Mouse (Mus musculus): ENCODE results near the gene Nup210l. TPM values are rescaled to one million over a fixed set of nuclear protein-coding genes. Genes with fewer than 3 reads are reported as not detected.
"Not testable (repeated sequence)": the region's sequence is repeated elsewhere in the genome, so short reads cannot be mapped to it uniquely, and the experiment has no call there.

The Nup210l gene
- polyA plus RNA-seq, 1 experiment: 0.38 TPM

DNA sequence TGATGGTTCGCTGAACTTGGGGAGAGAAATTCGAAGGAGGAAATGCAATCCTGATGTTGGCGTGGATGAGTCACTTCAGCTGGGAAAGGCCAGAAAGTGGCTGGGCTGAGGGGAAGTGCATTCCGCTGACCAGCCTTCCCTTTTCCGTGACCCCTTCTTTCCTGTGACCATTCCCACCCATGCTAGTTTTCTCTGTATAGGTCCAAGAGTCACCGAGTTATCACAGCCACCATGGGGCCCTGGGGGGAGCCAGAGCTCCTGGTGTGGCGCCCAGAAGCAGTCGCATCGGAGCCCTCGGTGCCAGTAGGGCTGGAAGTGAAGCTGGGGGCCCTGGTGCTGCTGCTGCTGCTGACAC lies 144.8 kb downstream of the Nup210l start:
- peak overlapping the region; percentile 66 for H3K4me3 ChIP-seq (ENCODE audit: insufficient read depth, low read length)
- H3K4me1 ChIP-seq (ENCODE audit: control insufficient read depth, insufficient read depth, low read length): peaks cover 2% of the 10 kb centered on the region
- H3K27ac ChIP-seq (ENCODE audit: insufficient read depth, low read length): peak overlapping the region; percentile 76; the same call in 1 of the 2 replicates
- TF ChIP-seq CTCF (IDR thresholded peaks at IDR 0.05; ENCODE audit: extremely low read depth, insufficient read depth, low read length): no peak
- no peak for TF ChIP-seq POLR2A (IDR thresholded peaks at IDR 0.05; ENCODE audit: extremely low read depth, insufficient read depth, low read length)

- TF ChIP-seq POLR2A (IDR thresholded peaks at IDR 0.05; ENCODE audit: extremely low read depth, insufficient read depth, low read length): no peak
- TF ChIP-seq CTCF (IDR thresholded peaks at IDR 0.05; ENCODE audit: extremely low read depth, insufficient read depth, low read length): no peak
- Histone ChIP-seq H3K27ac (ENCODE audit: insufficient read depth, low read length) (no peak overlapping the region), H3K4me3 (ENCODE audit: insufficient read depth, low read length) (no peak overlapping the region), H3K4me1 (ENCODE audit: control insufficient read depth, insufficient read depth, low read length) (peaks cover 5% of the 10 kb centered on the region)
These were observed 146.9 kb downstream of the Nup210l start for GRCm38 (mm10) chr3:90250791-90251190.

DNA sequence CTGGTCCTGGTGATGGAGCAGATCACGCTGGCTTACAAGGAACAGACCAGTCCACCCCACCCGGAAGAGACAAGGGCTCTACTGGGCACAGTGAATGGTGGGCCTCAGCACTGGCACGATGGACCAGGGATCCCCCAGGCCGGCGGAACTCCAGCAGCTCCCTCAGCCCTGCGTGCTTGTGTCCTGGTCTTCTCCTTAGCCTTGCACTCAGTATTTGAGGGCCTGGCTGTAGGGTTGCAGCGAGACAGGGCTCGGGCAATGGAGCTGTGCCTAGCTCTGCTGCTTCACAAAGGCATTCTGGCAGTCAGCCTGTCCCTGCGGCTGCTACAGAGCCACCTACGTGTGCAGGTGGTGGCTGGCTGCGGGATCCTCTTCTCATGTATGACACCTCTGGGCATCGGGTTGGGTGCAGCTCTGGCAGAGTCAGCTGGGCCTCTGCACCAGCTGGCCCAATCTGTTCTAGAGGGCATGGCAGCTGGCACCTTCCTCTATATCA lies 147.8 kb downstream of the Nup210l start:
- H3K27ac ChIP-seq (ENCODE audit: insufficient read depth, low read length): not testable (repeated sequence)

GRCm38 (mm10) chr3:90252659-90253058 lies 148.7 kb downstream of the Nup210l start:
- H3K4me1 ChIP-seq (ENCODE audit: control insufficient read depth, insufficient read depth, low read length); H3K27ac ChIP-seq (ENCODE audit: insufficient read depth, low read length); H3K4me3 ChIP-seq (ENCODE audit: insufficient read depth, low read length): not testable (repeated sequence)

More for the DNA sequence above, 147.8 kb downstream of the Nup210l start:
- not testable (repeated sequence) for H3K4me1 ChIP-seq (ENCODE audit: control insufficient read depth, insufficient read depth, low read length); H3K4me3 ChIP-seq (ENCODE audit: insufficient read depth, low read length)

DNA sequence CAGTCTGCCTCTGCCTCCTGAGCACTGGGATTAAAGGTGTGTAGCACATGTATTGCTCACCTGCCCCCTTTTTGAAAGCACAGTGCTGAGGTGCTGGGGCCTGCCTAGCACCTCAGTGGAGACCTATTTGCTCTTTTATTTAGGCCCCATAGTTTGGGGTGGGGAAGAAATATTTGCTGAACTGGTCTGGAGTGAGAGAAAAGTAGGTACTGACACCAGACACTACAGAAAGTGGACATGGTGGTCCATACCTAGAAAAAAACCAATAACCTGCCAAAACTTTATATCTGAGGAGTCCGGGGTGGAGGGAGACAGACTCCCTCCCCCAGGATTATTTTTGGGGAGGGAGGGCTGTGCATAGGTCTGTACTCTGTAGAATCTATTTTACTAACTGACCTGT lies 149.2 kb downstream of the Nup210l start:
- H3K27ac ChIP-seq (ENCODE audit: insufficient read depth, low read length); H3K4me1 ChIP-seq (ENCODE audit: control insufficient read depth, insufficient read depth, low read length); H3K4me3 ChIP-seq (ENCODE audit: insufficient read depth, low read length): not testable (repeated sequence)

DNA sequence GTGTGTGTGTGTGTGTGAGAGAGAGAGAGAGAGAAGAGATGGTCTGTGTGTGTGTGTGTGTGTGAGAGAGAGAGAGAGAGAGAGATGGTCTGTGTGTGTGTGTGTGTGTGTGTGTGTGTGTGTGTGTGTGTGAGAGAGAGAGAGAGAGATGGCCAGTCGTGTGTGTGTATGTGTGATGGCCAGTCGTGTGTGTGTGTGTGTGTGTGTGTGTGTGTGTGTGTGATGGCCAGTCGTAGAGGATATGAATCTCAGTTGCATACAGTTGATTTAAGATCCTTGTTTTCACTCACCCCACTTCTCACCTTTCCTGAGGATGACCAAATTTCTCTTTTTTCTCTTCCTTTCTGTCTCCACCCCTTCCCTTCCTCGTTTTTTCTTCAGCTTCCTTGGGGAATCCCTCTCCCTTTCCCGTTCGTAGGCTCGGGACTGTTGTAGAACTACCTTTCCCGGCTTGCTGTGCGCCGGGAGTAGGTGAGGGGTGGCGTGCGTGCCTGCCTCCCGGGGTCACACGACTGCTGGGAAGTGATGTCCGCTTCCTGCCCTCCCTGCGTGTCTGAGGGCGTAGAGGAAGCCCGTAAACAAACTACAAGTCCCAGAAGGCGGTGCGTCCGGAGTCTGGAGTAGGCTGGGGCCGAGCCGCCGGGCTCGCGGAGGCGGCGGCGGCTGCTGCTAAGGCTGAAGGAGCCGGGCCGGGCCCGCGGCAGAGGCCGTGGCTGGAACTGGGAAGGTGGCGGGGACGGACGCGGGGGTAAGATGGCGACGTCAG lies 149.9 kb downstream of the Nup210l start, which contains the start of gene Crtc2:
Gene Crtc2, plus strand, starts transcription at position 511 of the 766 bp plus-strand sequence.
- TF ChIP-seq CTCF (IDR thresholded peaks at IDR 0.05; ENCODE audit: extremely low read depth, insufficient read depth, low read length) (no peak), POLR2A (IDR thresholded peaks at IDR 0.05; ENCODE audit: extremely low read depth, insufficient read depth, low read length) (peak; percentile 45; the same call in 1 of the 2 replicates)
- peak within 1 kb of the TSS; percentile 79 for H3K4me3 ChIP-seq (ENCODE audit: insufficient read depth, low read length)
- H3K4me1 ChIP-seq (ENCODE audit: control insufficient read depth, insufficient read depth, low read length): peaks cover 7% of the 10 kb centered on the region
- H3K27ac ChIP-seq (ENCODE audit: insufficient read depth, low read length): peak within 1 kb of the TSS; percentile 81

DNA sequence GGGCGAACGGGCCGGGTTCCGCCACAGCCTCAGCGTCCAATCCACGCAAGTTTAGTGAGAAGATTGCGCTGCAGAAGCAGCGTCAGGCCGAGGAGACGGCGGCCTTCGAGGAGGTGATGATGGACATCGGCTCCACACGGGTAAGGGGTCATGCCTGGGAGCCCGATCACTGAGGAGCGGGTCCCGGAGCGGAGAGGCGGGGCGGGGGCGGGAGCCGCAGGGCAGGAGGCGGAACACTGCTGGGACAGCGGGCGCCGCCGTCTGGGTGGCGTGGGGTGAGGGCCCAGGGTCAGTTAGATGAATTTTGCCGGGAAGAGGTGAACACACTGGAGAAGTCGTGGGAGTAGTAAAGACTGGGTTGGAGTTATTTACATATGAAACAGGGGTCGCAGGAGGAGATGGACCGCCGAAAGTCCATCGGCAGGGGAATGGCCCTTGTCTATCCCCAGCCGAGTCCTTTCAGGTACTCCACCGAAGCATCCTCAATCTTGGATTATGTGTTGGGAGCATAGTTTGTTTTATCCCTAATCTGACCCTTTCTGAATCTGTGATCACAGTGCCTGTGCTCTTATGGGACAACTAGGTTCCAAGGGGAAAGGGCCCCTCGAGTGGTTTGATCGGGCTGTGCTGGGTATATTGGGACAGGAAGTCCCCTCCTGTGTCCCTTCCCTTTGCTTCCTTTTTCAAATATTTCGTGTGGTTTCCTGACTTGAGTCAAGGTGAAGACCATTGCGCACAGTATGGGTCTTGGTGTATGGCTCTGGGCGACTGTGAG lies 150.7 kb downstream of the Nup210l start:
- Histone ChIP-seq H3K4me1 (ENCODE audit: control insufficient read depth, insufficient read depth, low read length) (peaks cover 7% of the 10 kb centered on the region), H3K4me3 (ENCODE audit: insufficient read depth, low read length) (peak overlapping the region; percentile 79), H3K27ac (ENCODE audit: insufficient read depth, low read length) (peak overlapping the region; percentile 81)
- TF ChIP-seq POLR2A (IDR thresholded peaks at IDR 0.05; ENCODE audit: extremely low read depth, insufficient read depth, low read length) (no peak), CTCF (IDR thresholded peaks at IDR 0.05; ENCODE audit: extremely low read depth, insufficient read depth, low read length) (no peak)

DNA sequence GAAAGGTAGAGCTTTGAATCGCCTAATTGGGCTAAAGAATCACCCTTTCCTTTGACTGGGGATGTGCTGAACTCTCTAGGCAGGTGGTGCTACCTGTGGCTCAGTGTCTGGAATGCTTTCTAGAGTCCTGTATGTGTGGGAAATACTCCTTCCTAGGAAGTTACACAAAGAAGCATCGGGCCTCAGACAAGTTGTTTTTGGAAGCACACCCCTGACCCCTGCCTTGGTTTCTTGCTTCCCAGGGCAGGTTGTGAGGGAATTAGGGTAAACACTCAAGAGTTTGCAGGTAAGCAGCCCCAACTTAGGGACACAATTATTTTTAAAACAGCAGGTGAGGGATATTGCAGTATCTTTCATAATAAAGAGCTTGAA lies 151.2 kb downstream of the Nup210l start:
- H3K27ac ChIP-seq (ENCODE audit: insufficient read depth, low read length): no peak overlapping the region
- H3K4me1 ChIP-seq (ENCODE audit: control insufficient read depth, insufficient read depth, low read length): peaks cover 7% of the 10 kb centered on the region
- peak overlapping the region; percentile 79 for H3K4me3 ChIP-seq (ENCODE audit: insufficient read depth, low read length)
- TF ChIP-seq POLR2A (IDR thresholded peaks at IDR 0.05; ENCODE audit: extremely low read depth, insufficient read depth, low read length) (no peak), CTCF (IDR thresholded peaks at IDR 0.05; ENCODE audit: extremely low read depth, insufficient read depth, low read length) (no peak)

- H3K4me1 ChIP-seq (ENCODE audit: control insufficient read depth, insufficient read depth, low read length): peaks cover 7% of the 10 kb centered on the region
- H3K27ac ChIP-seq (ENCODE audit: insufficient read depth, low read length): no peak overlapping the region
- no peak overlapping the region for H3K4me3 ChIP-seq (ENCODE audit: insufficient read depth, low read length)
These were observed 151.9 kb downstream of the Nup210l start for GRCm38 (mm10) chr3:90255784-90256353.

More at GRCm38 (mm10) chr3:90255784-90256353, 151.9 kb downstream of the Nup210l start:
- TF ChIP-seq CTCF (IDR thresholded peaks at IDR 0.05; ENCODE audit: extremely low read depth, insufficient read depth, low read length): no peak
- no peak for TF ChIP-seq POLR2A (IDR thresholded peaks at IDR 0.05; ENCODE audit: extremely low read depth, insufficient read depth, low read length)

All from cortical plate, adult 2 months (tissue).